Mouse (Mus musculus) bone marrow macrophage, adult 2 months (primary cell): Measurements from ENCODE around the gene Muc13.

Experiments used
- CTCF ChIP-seq: IDR thresholded peaks from 2 replicates; pipeline ENCODE4 v1.5.1; 2012; ENCODE audit warnings: low read depth, mild to moderate bottlenecking, low read length, moderate library complexity
- POLR2A ChIP-seq: IDR thresholded peaks from 2 replicates; pipeline ENCODE4 v1.6.1; 2012; ENCODE audit warnings: mild to moderate bottlenecking, low read depth, low read length, borderline replicate concordance

DNA sequence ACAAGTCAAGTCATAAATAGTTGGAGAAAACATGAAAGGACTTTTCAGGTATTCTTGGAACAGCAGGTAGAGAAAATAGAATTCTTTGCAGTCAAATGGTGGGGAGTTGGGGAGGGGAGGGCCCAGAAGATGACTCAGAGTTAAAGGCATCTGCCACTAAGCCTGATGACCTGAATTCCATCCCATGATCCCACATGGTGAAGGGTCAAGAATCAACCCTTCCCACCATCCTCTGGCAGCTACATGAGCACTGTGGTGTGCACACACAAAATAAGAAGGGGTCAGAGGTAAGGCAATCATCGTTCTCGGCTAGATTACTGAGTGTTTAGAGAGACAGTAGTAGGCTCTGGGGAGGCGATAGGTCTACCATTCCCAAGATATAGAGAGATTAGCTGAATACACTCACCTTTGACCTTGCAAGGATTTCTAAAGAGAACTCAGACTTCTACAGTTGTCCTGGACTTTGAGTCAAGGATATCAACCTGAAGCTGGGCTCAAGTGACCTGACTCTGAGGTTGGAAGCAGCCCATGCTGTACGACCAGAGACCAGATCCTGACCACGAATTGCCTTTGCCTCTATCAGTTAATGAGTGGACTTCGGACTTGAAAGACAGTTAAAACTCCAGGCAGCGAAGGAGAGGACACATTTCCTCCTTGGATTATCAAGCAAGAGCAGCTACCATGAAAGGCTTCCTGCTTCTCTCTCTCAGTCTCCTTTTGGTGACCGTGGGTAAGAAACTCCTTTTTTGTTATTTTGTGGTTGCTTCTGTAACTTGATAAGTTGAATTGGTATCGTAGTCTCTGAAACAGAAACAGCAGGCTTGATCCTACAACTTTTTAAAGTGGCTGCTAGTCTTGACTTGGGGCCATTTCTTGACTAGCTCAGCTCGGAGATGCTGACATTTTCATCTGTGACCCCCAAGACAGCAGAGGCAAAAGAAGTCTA is at the start of gene Muc13:
- no peak for TF ChIP-seq CTCF
- TF ChIP-seq POLR2A, result no peak
